Mouse (Mus musculus) forebrain, embryonic 12.5 days (tissue): Measurements from ENCODE around the gene Trip11. TPM values are rescaled to one million over a fixed set of nuclear protein-coding genes. Genes with fewer than 3 reads are reported as not detected.

ENCODE experiments used
- ATAC-seq: fragments of 200-750 bp; cut with Nextera tagmentation; 2 replicates; pipeline ENCODE4 v1.8.0; 2017; ENCODE audit warnings: moderate TSS enrichment; ENCODE audit not compliant: low FRiP score
- H3K27ac ChIP-seq: fragments of 300-500 bp; sonication (generic); 2 replicates; pipeline ENCODE4 v1.5.1; 2016; ENCODE audit warnings: mild to moderate bottlenecking
- H3K27me3 ChIP-seq: fragments of 300-500 bp; sonication (generic); 2 replicates; pipeline ENCODE4 v1.6.1; 2016; ENCODE audit warnings: mild to moderate bottlenecking
- H3K36me3 ChIP-seq: fragments of 300-500 bp; sonication (generic); replicated peaks from 2 replicates; pipeline ENCODE4 v1.6.1; 2016; ENCODE audit warnings: mild to moderate bottlenecking
- H3K4me1 ChIP-seq: fragments of 300-500 bp; sonication (generic); 2 replicates; pipeline ENCODE4 v1.6.1; 2016
- H3K4me2 ChIP-seq: fragments of 300-500 bp; sonication (generic); 2 replicates; pipeline ENCODE4 v1.6.1; 2016; ENCODE audit warnings: mild to moderate bottlenecking, moderate library complexity
- H3K4me3 ChIP-seq: fragments of 300-500 bp; sonication (generic); replicated peaks from 2 replicates; pipeline ENCODE4 v1.5.1; 2016; ENCODE audit warnings: mild to moderate bottlenecking
- H3K9ac ChIP-seq: fragments of 300-500 bp; sonication (generic); 2 replicates; pipeline ENCODE4 v1.6.1; 2016; ENCODE audit warnings: mild to moderate bottlenecking
- H3K9me3 ChIP-seq: fragments of 300-500 bp; sonication (generic); 2 replicates; pipeline ENCODE4 v1.6.1; 2016
- WGBS: fragments of 180-500 bp; shearing (Covaris S2); methylation state at CpG from one replicate; pipeline ENCODE4 v1.1.7; 2016; 5-methylcytosine and 5-hydroxymethylcytosine counted together
- polyA plus RNA-seq: library from polyadenylated mRNA; unstranded; fragments of >200 nt; fragmentation: Nextera tagmentation; extraction: Ambion mirVana; gene quantifications from 2 replicates; pipeline ENCODE4 v1.2.1, GENCODE M21; 2016

Gene Trip11
- polyA plus RNA-seq, 1 experiment from 2014 or later, result 22.5 TPM

GRCm38 (mm10) chr12:101815796-101816195 lies 97.3 kb downstream of the Trip11 start:
- Histone ChIP-seq H3K36me3 (no peaks in the 10 kb centered on the region), H3K27me3 (peaks cover 38% of the 10 kb centered on the region), H3K9me3 (no peaks in the 10 kb centered on the region), H3K4me1 (peaks cover 14% of the 10 kb centered on the region), H3K4me3 (no peak overlapping the region), H3K9ac (no peak overlapping the region), H3K4me2 (no peak overlapping the region), H3K27ac (no peak overlapping the region)
- 80% methylated on average over 6 of the region's 6 CpGs for WGBS
- ATAC-seq, result no peak

- 86% methylated on average over 2 of the region's 2 CpGs for WGBS
- Histone ChIP-seq H3K27me3 (peaks cover 26% of the 10 kb centered on the region), H3K4me2 (no peak overlapping the region), H3K27ac (no peak overlapping the region), H3K9ac (no peak overlapping the region), H3K9me3 (no peaks in the 10 kb centered on the region), H3K4me1 (peaks cover 11% of the 10 kb centered on the region), H3K36me3 (no peaks in the 10 kb centered on the region), H3K4me3 (no peak overlapping the region)
- no peak for ATAC-seq
These were observed 98.6 kb downstream of the Trip11 start for GRCm38 (mm10) chr12:101814423-101814822.

- no peak overlapping the region for H3K4me2 ChIP-seq
- no peaks in the 10 kb centered on the region for H3K9me3 ChIP-seq
- H3K36me3 ChIP-seq, result no peaks in the 10 kb centered on the region
- no peak overlapping the region for H3K27ac ChIP-seq
- no peak overlapping the region for H3K9ac ChIP-seq
- no peaks in the 10 kb centered on the region for H3K4me1 ChIP-seq
- ATAC-seq, result no peak
- no peak overlapping the region for H3K4me3 ChIP-seq
- H3K27me3 ChIP-seq, result no peaks in the 10 kb centered on the region
- WGBS, result 62% methylated on average over 6 of the region's 6 CpGs
These were observed 101.9 kb downstream of the Trip11 start for GRCm38 (mm10) chr12:101811181-101811580.

- no peaks in the 10 kb centered on the region for H3K4me1 ChIP-seq
- 61% methylated on average over 2 of the region's 2 CpGs for WGBS
- no peak overlapping the region for H3K9ac ChIP-seq
- ATAC-seq, result no peak
- no peak overlapping the region for H3K27ac ChIP-seq
- H3K4me3 ChIP-seq, result no peak overlapping the region
- no peak overlapping the region for H3K4me2 ChIP-seq
- no peaks in the 10 kb centered on the region for H3K27me3 ChIP-seq
- no peaks in the 10 kb centered on the region for H3K36me3 ChIP-seq
- H3K9me3 ChIP-seq, result no peaks in the 10 kb centered on the region
These were observed 102.6 kb downstream of the Trip11 start for GRCm38 (mm10) chr12:101810515-101810914.

- WGBS, result 79% methylated on average over 2 of the region's 2 CpGs
- no peaks in the 10 kb centered on the region for H3K36me3 ChIP-seq
- no peak for ATAC-seq
- H3K27ac ChIP-seq, result no peak overlapping the region
- no peak overlapping the region for H3K4me3 ChIP-seq
- no peak overlapping the region for H3K9ac ChIP-seq
- no peaks in the 10 kb centered on the region for H3K9me3 ChIP-seq
- no peak overlapping the region for H3K4me2 ChIP-seq
- no peaks in the 10 kb centered on the region for H3K4me1 ChIP-seq
- H3K27me3 ChIP-seq, result no peaks in the 10 kb centered on the region
These were observed 105.7 kb downstream of the Trip11 start for GRCm38 (mm10) chr12:101807400-101807799.

GRCm38 (mm10) chr12:101802445-101802844 lies 110.6 kb downstream of the Trip11 start:
- WGBS, result 85% methylated on average over 3 of the region's 3 CpGs
- no peak overlapping the region for H3K9ac ChIP-seq
- no peak overlapping the region for H3K4me2 ChIP-seq
- no peaks in the 10 kb centered on the region for H3K36me3 ChIP-seq
- no peaks in the 10 kb centered on the region for H3K9me3 ChIP-seq
- H3K27me3 ChIP-seq, result no peaks in the 10 kb centered on the region
- no peak for ATAC-seq
- no peak overlapping the region for H3K4me3 ChIP-seq
- no peaks in the 10 kb centered on the region for H3K4me1 ChIP-seq
- H3K27ac ChIP-seq, result no peak overlapping the region

GRCm38 (mm10) chr12:101801744-101802143 lies 111.3 kb downstream of the Trip11 start:
- Histone ChIP-seq H3K4me3 (no peak overlapping the region), H3K27me3 (no peaks in the 10 kb centered on the region), H3K36me3 (no peaks in the 10 kb centered on the region), H3K4me1 (no peaks in the 10 kb centered on the region), H3K27ac (no peak overlapping the region), H3K4me2 (no peak overlapping the region), H3K9me3 (no peaks in the 10 kb centered on the region), H3K9ac (no peak overlapping the region)
- ATAC-seq, result no peak
- 82% methylated on average over 5 of the region's 5 CpGs for WGBS

- H3K36me3 ChIP-seq, result no peaks in the 10 kb centered on the region
- no peak for ATAC-seq
- no peak overlapping the region for H3K9ac ChIP-seq
- H3K27me3 ChIP-seq, result no peaks in the 10 kb centered on the region
- no peak overlapping the region for H3K4me3 ChIP-seq
- no peaks in the 10 kb centered on the region for H3K4me1 ChIP-seq
- H3K27ac ChIP-seq, result no peak overlapping the region
- H3K9me3 ChIP-seq, result no peaks in the 10 kb centered on the region
- H3K4me2 ChIP-seq, result no peak overlapping the region
- 84% methylated on average over 3 of the region's 3 CpGs for WGBS
These were observed 112.0 kb downstream of the Trip11 start for GRCm38 (mm10) chr12:101801051-101801450.

GRCm38 (mm10) chr12:101798189-101798922 lies 114.7 kb downstream of the Trip11 start:
- H3K27ac ChIP-seq, result no peak overlapping the region
- no peaks in the 10 kb centered on the region for H3K36me3 ChIP-seq
- 85% methylated on average over 7 of the region's 7 CpGs for WGBS
- no peak overlapping the region for H3K4me3 ChIP-seq
- no peaks in the 10 kb centered on the region for H3K27me3 ChIP-seq
- ATAC-seq, result no peak
- H3K9ac ChIP-seq, result no peak overlapping the region
- no peaks in the 10 kb centered on the region for H3K4me1 ChIP-seq
- H3K4me2 ChIP-seq, result no peak overlapping the region
- no peaks in the 10 kb centered on the region for H3K9me3 ChIP-seq

GRCm38 (mm10) chr12:101794458-101794857 lies 118.6 kb downstream of the Trip11 start:
- no peak for ATAC-seq
- H3K4me1 ChIP-seq, result no peaks in the 10 kb centered on the region
- no peak overlapping the region for H3K9ac ChIP-seq
- no peaks in the 10 kb centered on the region for H3K27me3 ChIP-seq
- no peak overlapping the region for H3K27ac ChIP-seq
- H3K4me3 ChIP-seq, result no peak overlapping the region
- H3K4me2 ChIP-seq, result no peak overlapping the region
- no peaks in the 10 kb centered on the region for H3K36me3 ChIP-seq
- H3K9me3 ChIP-seq, result no peaks in the 10 kb centered on the region
- WGBS, result 89% methylated on average over 3 of the region's 3 CpGs

GRCm38 (mm10) chr12:101793221-101793621 lies 119.8 kb downstream of the Trip11 start:
- H3K9ac ChIP-seq, result no peak overlapping the region
- H3K4me2 ChIP-seq, result no peak overlapping the region
- no peak overlapping the region for H3K4me3 ChIP-seq
- no peak for ATAC-seq
- H3K27me3 ChIP-seq, result no peaks in the 10 kb centered on the region
- 88% methylated on average over 5 of the region's 5 CpGs for WGBS
- no peak overlapping the region for H3K27ac ChIP-seq
- H3K36me3 ChIP-seq, result no peaks in the 10 kb centered on the region
- no peaks in the 10 kb centered on the region for H3K4me1 ChIP-seq
- H3K9me3 ChIP-seq, result no peaks in the 10 kb centered on the region

- Histone ChIP-seq H3K4me2 (no peak overlapping the region), H3K27me3 (no peaks in the 10 kb centered on the region), H3K9ac (no peak overlapping the region), H3K27ac (no peak overlapping the region), H3K4me3 (no peak overlapping the region), H3K36me3 (no peaks in the 10 kb centered on the region), H3K9me3 (no peaks in the 10 kb centered on the region), H3K4me1 (no peaks in the 10 kb centered on the region)
- WGBS, result 92% methylated on average over 4 of the region's 4 CpGs
- ATAC-seq, result no peak
These were observed 120.4 kb downstream of the Trip11 start for GRCm38 (mm10) chr12:101792684-101793083.

- Histone ChIP-seq H3K27me3 (no peaks in the 10 kb centered on the region), H3K4me1 (no peaks in the 10 kb centered on the region), H3K4me2 (no peak overlapping the region), H3K9ac (no peak overlapping the region), H3K27ac (no peak overlapping the region), H3K4me3 (no peak overlapping the region), H3K36me3 (no peaks in the 10 kb centered on the region), H3K9me3 (no peaks in the 10 kb centered on the region)
- no peak for ATAC-seq
- 91% methylated on average over 3 of the region's 3 CpGs for WGBS
These were observed 123.3 kb downstream of the Trip11 start for GRCm38 (mm10) chr12:101789767-101790166.
